Mouse (Mus musculus): ENCODE data around the gene Prdm1.

Prdm1 gene

GRCm38 (mm10) chr10:44409958-44410357 is 118.3 kb downstream of the Prdm1 start:
- DNase-seq = no peak

- no peak for DNase-seq
These were observed 119.2 kb downstream of the Prdm1 start for GRCm38 (mm10) chr10:44409054-44409453.

GRCm38 (mm10) chr10:44403415-44403814 is 124.9 kb downstream of the Prdm1 start:
- DNase-seq = no peak

DNA sequence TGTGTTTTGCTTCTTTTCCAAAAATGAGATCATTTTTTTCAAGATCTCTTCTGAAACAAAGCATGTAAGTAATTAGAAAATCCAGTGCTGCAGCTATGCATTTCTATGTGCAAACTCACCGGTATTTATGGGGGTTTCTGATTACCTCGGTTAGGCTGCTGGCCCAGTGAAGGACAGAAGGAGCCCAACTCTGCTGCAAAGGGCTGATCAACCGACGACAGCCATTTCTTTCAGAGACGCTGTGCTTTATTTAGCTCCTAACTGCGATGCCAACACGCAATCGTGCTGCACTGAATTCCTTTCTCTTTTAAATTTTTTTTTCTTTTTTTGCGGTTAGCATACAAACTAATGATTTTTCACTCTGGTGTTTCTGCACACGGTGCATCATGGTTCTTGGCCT is 126.7 kb downstream of the Prdm1 start:
- no peak for DNase-seq

DNA sequence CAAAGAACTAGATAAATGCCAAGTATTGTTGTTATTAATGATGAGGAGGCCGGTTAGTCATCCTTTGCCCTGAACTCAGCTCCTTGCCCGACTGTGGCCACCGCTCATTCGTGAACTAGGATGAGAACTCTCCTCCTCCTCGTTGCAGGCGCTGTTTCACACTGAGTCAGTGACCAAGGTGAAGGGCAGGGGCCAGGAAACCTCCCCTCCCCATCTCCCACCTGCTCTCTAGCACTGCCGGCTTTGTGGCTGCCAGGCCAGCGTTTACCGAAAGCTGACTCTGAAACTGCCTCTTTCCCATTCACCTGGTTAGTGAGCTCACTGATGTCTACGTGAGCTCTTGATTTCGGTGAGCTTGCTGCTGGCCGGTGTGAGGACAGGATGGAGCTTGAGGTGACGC is 127.7 kb downstream of the Prdm1 start:
- no peak for DNase-seq

DNA sequence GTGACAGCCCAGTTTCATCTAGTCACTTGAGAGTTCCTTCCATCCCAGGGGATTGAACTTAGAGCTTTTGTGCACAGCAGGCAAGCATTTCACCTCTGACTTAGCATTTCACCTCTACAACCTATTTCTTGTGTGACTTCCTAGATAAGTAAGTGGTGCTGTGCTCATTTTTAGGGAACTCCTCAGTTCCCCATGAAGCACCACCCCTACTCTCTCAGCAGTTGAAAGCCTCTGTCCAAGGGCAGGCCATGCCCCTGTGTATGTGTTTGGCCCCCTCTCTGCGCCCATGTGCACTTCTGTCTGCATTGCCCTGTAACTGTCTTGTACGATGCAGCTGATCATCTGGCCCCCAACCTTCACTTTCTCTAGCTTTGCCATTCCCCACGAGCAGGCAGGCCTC is 128.2 kb downstream of the Prdm1 start:
- DNase-seq = no peak

DNA sequence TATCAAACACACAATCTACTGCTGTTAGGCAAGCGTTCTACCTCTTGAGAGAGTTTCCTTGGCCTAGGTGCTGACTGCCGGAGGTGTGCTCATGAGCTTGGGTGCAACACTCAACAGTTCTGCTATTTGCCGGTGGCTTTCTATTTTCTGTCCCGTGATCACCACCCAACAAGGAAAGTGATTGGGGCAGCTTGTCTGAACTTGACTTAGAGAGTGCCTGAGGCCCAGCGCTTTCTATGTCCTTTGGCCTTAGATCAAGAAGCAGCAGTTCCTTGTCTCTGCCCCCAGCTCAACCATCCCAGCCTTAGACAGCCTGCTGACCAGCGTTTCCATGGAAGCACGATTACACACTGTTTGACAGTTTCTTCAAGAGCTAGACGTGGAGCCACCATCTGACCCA is 135.4 kb downstream of the Prdm1 start:
- no peak for DNase-seq

GRCm38 (mm10) chr10:44391509-44392290 is 136.6 kb downstream of the Prdm1 start:
- no peak for DNase-seq

DNA sequence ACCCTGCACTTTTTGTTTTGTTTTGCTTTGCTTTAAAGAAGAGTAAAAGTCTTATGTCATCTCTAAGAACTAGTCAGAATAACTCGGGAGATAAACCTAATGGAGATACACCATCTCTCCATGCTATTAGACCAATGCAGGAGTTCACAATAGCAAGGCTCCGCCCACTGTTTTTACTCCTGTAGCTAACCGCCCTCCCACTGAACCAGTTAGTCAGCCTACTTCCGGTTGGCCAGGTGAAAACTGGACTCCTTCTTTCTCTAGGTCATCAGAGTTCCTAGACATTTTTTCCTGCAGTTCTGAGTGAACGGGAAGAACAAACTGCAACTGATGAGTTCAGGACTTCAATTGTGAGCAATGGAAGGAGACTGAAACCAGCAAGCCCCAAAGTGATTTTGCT is 138.0 kb downstream of the Prdm1 start:
- no peak for DNase-seq

- no peak for DNase-seq
These were observed 139.5 kb downstream of the Prdm1 start for GRCm38 (mm10) chr10:44388706-44389233.
